Mouse (Mus musculus): Measurements from ENCODE around the gene Tbc1d16.

The Tbc1d16 gene

DNA sequence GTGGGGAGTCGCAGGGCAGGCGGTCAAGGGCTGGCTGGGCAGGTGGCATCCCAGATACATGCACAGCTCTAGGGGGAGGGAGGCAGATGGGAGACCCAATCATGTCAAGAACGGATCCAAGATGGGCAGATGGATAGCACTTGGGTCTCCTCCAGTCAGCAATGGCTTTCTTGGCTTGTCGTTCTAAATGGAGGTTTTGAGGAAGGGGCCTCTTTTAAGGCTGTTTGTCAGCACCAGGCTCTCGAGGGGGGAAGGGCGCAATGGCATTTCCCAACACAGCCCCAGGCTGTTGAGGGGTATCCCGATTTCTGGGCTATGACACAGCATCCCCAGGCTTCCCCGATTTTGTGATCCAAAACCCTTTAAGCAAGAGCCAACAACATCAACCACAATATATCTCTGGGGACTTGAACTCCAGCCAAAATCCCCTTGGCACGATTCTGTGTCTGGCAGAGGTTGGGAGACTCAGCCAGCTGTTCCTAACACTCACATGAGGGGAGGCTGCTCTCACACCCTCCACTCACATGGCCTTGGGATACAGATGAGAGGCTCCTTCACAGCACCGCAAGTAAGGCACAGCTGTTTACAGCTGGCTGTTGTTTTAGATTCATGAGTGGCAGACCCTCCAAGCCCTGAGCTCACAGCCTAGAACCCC lies 18.8 kb downstream of the Tbc1d16 start:
- peak; percentile 64 for DNase-seq (ENCODE audit: extremely low read depth, insufficient read length, low spot score)

DNA sequence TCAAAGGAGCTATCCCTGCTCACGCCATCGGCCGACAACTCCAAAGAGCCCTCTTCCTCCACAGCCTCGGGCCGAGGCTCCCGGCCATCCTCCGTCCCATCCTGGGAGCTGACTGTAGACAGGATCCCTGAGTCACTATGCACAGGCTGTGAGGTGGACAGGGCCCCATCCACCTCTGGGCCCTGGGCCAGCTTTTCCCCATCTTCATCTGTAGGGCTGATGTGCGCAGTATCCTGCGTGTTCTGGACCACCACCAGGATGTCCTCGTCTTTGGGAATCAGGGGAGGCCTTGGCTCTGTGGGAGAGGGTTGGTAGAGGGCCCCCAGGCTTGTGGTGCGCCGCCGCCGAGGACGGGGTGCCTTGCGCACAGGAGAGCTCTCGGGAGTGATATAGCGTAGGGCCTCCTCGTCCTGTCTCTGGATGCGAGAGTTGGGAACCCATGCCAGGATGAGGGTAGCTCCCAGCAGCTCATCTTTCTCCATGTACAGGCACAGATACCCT lies 19.4 kb downstream of the Tbc1d16 start:
- no peak for DNase-seq (ENCODE audit: extremely low read depth, insufficient read length, low spot score)

GRCm38 (mm10) chr11:119207986-119208385 lies 20.3 kb downstream of the Tbc1d16 start:
- peak; percentile 52 for DNase-seq (ENCODE audit: extremely low read depth, insufficient read length, low spot score)

DNA sequence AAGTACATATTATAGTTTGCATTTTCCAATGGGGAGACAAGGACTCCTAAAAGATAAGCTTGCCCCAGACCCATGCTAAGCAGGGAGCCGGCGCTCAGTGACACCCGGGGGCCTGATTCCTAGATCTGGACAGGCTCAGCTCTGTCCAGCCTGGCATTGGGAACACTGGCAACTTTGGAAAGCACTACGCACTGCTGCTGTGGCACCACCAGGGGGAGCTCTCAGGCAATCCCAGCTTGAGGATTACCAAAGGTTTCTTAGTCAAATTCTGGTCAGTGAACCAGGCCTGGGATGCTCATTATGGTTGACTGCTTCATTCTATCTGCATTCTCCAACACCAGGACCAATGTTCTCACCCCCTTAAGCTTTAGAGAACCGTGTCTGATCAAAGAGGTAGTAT lies 21.7 kb downstream of the Tbc1d16 start:
- DNase-seq (ENCODE audit: extremely low read depth, insufficient read length, low spot score): no peak

DNA sequence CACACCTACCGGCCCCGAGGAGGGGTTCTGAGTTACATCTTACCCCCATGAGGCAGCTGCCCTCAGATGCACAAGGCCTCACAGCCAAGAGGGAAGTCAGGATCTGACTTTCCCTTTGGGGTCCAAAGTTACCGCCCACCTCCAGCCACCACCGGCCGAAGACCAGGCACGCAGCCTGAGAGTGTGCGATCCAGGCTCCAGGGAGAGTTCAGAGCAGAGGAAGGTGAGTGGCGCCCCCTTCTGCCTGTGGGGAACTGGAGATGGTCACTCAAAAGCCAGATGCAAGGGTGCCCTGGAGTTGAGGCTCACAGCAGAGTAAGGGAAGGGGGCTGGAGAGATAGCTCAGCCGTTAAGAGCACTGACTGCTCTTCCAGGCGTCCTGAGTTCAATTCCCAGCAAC lies 22.6 kb downstream of the Tbc1d16 start:
- DNase-seq (ENCODE audit: extremely low read depth, insufficient read length, low spot score): no peak

DNA sequence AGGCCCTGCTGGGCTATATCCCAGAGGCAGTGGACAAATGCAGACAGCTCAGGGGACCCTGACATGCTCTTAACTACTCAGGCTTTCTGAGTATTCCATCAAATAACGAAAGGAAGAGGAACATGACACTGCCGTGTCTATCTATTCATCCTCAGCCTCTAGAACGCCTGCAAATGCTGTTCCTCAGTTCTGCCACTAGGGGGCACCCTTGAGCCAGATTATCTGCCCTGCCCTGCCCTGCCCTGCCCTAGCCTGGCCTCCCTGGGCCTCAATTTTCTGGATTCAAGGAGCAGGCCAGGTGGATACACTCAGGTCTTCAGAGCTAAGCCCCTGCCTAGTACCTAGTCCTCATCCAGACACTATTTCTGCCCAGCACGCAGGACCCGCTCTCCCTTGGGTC lies 24.9 kb downstream of the Tbc1d16 start:
- DNase-seq (ENCODE audit: extremely low read depth, insufficient read length, low spot score): no peak

DNA sequence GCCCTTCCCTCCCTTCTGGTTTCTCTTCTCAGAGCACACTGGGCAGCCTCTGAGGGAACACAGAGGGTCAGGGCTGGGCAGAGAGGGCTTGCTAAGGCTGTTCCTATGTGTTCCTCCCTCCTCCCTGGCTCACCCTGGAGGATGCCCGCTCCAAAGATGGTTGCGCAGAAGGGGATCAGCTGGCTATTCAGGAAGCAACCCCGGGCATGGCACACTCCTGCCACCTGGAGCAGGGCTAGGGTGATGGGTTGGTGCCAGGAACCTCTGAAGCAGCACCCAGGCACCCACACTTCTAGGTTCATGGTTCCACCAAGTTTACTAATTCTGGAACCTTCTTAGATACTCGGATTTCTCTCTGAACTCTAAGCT lies 29.1 kb downstream of the Tbc1d16 start:
- no peak for DNase-seq (ENCODE audit: extremely low read depth, insufficient read length, low spot score)

DNA sequence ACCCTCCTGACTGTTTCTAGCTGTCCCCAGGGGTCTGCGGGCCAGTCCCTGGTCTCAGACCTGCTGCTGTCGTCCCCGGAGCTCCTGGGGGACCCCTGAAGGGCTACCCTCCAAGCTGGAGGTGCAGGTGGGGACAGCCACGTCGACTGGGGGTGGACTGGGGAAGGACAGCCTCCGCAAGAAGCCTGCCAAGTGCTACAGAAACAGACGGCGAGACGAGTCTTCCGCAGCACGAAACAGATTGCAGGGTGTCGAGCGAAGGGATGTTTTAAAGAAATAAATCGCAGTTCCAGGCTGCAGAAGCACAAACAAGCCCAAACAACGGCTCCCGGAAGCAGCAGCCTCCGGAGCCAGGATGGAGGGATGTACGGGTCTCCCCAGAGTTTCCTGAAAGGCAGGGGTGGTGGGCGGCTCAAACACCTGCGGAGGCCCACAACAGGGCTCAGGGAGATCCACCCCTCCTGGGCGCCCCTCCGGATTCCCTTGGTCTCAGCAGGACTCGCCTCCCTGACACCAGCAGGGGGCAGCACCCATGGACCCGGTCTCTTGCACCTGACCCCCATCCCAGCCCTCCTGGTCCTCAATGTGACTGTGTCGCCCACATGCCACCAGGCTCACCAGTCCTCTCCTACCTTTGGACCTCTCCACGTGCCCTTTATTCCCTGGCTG lies 29.6 kb downstream of the Tbc1d16 start:
- no peak for DNase-seq (ENCODE audit: extremely low read depth, insufficient read length, low spot score)

- no peak for DNase-seq (ENCODE audit: extremely low read depth, insufficient read length, low spot score)
Measured at GRCm38 (mm10) chr11:119197618-119198563, 30.4 kb downstream of the Tbc1d16 start.

DNA sequence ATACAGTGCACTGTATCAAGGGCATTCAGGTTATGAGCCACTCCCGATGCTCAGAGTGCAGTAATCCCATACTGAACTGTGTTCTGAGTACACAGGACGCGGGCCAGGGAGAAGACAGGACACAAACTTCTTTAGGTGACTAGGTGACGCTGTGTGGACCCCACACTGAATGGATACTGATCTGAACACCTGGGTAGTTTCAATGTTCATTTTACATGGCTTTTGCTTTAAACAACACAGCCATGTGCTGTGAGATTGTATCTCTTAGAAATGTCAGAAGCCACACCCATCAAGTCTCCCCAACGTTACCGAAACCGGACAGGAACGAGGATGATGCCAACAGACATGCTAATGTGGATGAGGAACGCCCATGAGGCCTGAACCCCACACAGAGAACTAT lies 35.7 kb downstream of the Tbc1d16 start:
- DNase-seq (ENCODE audit: extremely low read depth, insufficient read length, low spot score): no peak

- no peak for DNase-seq (ENCODE audit: extremely low read depth, insufficient read length, low spot score)
Measured at GRCm38 (mm10) chr11:119192176-119192575, 36.1 kb downstream of the Tbc1d16 start.

GRCm38 (mm10) chr11:119191606-119192081 lies 36.7 kb downstream of the Tbc1d16 start:
- peak; percentile 76 for DNase-seq (ENCODE audit: extremely low read depth, insufficient read length, low spot score)

GRCm38 (mm10) chr11:119190498-119190897 lies 37.8 kb downstream of the Tbc1d16 start:
- DNase-seq (ENCODE audit: extremely low read depth, insufficient read length, low spot score): peak; percentile 82

GRCm38 (mm10) chr11:119189319-119189718 lies 39.0 kb downstream of the Tbc1d16 start:
- no peak for DNase-seq (ENCODE audit: extremely low read depth, insufficient read length, low spot score)

- DNase-seq (ENCODE audit: extremely low read depth, insufficient read length, low spot score): no peak
Measured at GRCm38 (mm10) chr11:119188389-119188788, 39.9 kb downstream of the Tbc1d16 start.

DNA sequence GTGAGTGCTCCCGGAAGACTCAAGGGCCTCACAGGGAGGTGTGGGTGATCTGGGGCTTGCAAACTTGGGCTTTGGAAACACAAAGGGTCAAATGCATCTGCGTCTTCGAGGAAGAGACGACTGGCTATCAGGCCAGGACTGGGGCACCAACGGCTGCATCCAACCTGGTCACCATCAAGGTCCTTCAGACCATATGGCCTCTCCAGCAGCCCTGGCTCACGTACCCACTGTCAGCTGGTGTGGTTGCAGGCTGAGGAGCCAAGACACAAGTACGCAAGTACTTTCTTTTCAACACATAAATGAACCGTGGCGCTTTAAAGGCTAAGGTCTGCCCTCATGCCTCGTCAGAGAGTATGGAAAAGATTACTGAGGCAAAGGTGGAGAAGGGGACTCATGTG lies 40.5 kb downstream of the Tbc1d16 start:
- DNase-seq (ENCODE audit: extremely low read depth, insufficient read length, low spot score): no peak

GRCm38 (mm10) chr11:119186989-119187799 lies 41.1 kb downstream of the Tbc1d16 start:
- DNase-seq (ENCODE audit: extremely low read depth, insufficient read length, low spot score): peak; percentile 67

- peak; percentile 65 for DNase-seq (ENCODE audit: extremely low read depth, insufficient read length, low spot score)
Measured at GRCm38 (mm10) chr11:119186381-119186780, 41.9 kb downstream of the Tbc1d16 start.

DNA sequence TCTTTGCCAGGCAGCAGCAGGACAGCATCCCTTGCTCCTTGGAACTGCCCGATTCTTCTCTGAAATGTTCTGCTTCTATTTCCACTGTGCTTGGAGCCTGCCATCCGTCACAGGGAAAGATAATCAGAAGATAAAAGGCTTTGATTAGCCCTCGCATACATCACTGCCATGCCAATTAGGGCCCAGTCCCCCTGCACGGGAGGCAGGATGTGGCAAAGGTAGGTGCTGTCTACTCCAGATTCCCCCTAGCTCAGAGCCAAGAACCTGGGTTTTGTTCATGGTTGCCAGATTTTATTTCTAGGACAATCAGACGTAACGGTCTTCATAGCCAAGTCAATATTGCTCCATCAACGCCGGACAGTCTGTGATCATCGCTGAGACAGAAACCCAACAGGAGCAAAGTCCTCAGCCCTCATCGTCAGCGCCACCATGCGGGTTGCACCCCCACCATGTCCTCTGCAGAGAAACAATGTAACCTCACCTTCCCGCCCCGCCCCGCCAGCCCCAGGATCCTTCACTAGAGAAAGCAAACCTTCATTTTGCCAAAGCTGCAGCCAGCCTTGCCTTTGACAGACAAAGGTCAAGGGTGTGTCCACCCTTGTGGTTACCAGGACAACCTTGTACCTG lies 44.5 kb downstream of the Tbc1d16 start:
- DNase-seq (ENCODE audit: extremely low read depth, insufficient read length, low spot score): no peak

DNA sequence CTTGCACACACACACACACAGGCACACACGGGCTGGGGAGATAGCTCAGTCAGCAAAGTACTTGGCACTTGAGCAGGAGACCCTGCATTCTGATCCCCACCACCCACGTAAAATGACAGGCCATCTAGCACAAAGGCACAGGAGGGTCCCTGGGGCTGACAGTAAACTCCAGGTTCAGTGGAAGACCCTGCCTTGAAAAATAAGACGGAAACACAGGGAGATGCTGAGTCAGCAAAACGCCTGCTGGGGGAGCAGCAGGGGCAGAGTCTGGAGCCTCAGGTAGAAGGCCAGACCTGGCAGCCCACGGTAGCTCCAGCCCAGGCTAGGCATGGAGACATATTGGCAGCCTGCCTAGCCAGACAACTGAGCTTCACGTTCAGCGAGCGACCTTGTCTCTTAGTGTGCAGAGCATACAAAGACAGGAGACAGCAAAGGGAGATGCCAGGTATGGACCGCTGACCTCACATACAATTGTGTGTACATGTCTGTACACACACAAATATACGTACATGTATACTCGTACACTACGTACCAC lies 46.4 kb downstream of the Tbc1d16 start:
- no peak for DNase-seq (ENCODE audit: extremely low read depth, insufficient read length, low spot score)
